Mouse (Mus musculus) lung, embryonic 15.5 days (tissue): Measurements from ENCODE around the gene Adamtsl3. TPM values are rescaled to one million over a fixed set of nuclear protein-coding genes. Genes with fewer than 3 reads are reported as not detected.

Source experiments
- ATAC-seq: fragments of 200-750 bp; cut with Nextera tagmentation; 2 replicates; pipeline ENCODE4 v1.8.0; 2017; ENCODE audit warnings: moderate number of reproducible peaks, borderline replicate concordance; ENCODE audit not compliant: low FRiP score, low TSS enrichment; ENCODE audit errors: extremely low read depth
- H3K27ac ChIP-seq: fragments of 300-500 bp; sonication (generic); 2 replicates; pipeline ENCODE4 v1.5.1; 2015; ENCODE audit warnings: moderate library complexity, mild to moderate bottlenecking, inconsistent platforms
- H3K27me3 ChIP-seq: fragments of 300-500 bp; sonication (generic); 2 replicates; pipeline ENCODE4 v1.6.1; 2015; ENCODE audit warnings: inconsistent platforms
- H3K36me3 ChIP-seq: fragments of 300-500 bp; sonication (generic); 2 replicates; pipeline ENCODE4 v1.6.1; 2015; ENCODE audit warnings: inconsistent platforms
- H3K4me1 ChIP-seq: fragments of 300-500 bp; sonication (generic); 2 replicates; pipeline ENCODE4 v1.6.1; 2015; ENCODE audit warnings: inconsistent platforms
- H3K4me2 ChIP-seq: fragments of 300-500 bp; sonication (generic); 2 replicates; pipeline ENCODE4 v1.6.1; 2015; ENCODE audit warnings: inconsistent platforms, mild to moderate bottlenecking, moderate library complexity
- H3K4me3 ChIP-seq: fragments of 300-500 bp; sonication (generic); 2 replicates; pipeline ENCODE4 v1.5.1; 2015; ENCODE audit warnings: mild to moderate bottlenecking, inconsistent platforms
- H3K9ac ChIP-seq: fragments of 300-500 bp; sonication (generic); 2 replicates; pipeline ENCODE4 v1.6.1; 2015; ENCODE audit warnings: inconsistent platforms
- H3K9me3 ChIP-seq: fragments of 300-500 bp; sonication (generic); 2 replicates; pipeline ENCODE4 v1.6.1; 2016; ENCODE audit warnings: inconsistent platforms
- WGBS: fragments of 180-500 bp; shearing (Covaris S2); methylation state at CpG from one replicate; pipeline ENCODE4 v1.1.7; 2015; 5-methylcytosine and 5-hydroxymethylcytosine counted together
- polyA plus RNA-seq: library from polyadenylated mRNA; unstranded; fragments of >200 nt; fragmentation: Nextera tagmentation; extraction: Ambion mirVana; gene quantifications from 2 replicates; pipeline ENCODE4 v1.2.1, GENCODE M21; 2015

Adamtsl3 gene
- polyA plus RNA-seq, 1 experiment from 2014 or later: 2.1 TPM

DNA sequence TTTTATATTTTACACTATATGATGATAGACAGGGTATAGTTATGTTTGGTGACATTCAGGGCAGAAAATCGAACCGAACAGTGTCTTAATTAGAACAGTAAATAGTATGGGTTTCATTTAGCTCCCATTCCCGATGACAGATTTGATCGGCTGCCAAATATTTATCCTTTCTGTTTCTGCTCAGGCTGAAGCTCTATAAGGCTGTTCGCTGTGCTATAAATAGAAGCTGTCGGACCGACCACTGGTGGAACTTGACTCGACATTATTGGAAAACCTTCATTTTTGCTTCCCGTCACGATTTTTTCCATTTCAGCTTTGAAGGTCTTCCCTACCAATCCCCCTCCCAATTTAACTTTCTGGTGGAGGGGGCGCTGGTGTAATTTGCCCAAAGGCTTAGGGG lies 89.9 kb downstream of the Adamtsl3 start:
- Histone ChIP-seq H3K4me1 (peaks cover 14% of the 10 kb centered on the region), H3K4me3 (no peak overlapping the region), H3K27ac (no peak overlapping the region), H3K9me3 (no peaks in the 10 kb centered on the region), H3K36me3 (no peaks in the 10 kb centered on the region), H3K9ac (no peak overlapping the region), H3K4me2 (peak overlapping the region; percentile 27), H3K27me3 (no peaks in the 10 kb centered on the region)
- 29% methylated on average over 11 of the region's 11 CpGs for WGBS
- no peak for ATAC-seq

DNA sequence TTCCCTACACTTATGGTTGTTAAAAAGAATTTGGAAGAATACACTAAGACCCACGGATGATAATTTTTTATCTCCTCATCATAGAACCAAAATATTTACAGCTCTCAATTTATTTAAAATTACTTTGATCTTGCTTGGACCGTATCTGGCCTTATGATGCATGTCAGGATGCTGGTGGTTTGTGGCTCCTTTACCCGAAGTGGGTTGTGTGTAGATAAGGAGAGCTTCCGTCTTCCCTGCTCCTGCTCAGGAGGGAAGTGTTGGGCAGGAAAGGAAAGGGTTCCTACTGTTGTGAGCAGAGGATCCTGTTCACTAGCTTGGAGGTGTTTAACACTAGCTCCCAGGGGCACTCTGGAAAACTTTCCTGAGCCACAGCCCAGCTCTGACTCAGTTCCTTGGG lies 94.0 kb downstream of the Adamtsl3 start:
- Histone ChIP-seq H3K27ac (no peak overlapping the region), H3K4me3 (no peak overlapping the region), H3K36me3 (no peaks in the 10 kb centered on the region), H3K4me2 (no peak overlapping the region), H3K9ac (no peak overlapping the region), H3K27me3 (no peaks in the 10 kb centered on the region), H3K4me1 (no peaks in the 10 kb centered on the region), H3K9me3 (no peaks in the 10 kb centered on the region)
- 40% methylated on average over 4 of the region's 4 CpGs for WGBS
- no peak for ATAC-seq

DNA sequence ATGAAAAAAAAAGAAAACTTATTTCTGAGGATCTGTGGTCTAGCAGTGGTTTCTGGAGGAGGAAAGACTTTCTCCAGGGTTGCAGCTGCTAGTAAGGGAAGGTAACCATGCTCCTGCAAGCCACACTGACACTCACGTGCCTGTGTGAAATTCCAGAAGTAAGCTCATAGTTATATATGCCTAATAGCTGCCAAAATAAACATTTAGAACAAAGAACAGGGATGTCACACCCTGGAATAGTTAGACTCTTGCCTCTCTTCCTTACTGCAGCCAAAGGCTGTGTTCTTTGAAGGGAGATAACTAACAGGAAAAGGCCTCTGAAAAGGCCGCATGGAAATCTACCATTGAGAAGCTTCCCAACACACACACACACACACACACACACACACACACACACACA lies 96.1 kb downstream of the Adamtsl3 start:
- Histone ChIP-seq H3K4me1 (no peaks in the 10 kb centered on the region), H3K27me3 (no peaks in the 10 kb centered on the region), H3K4me2 (no peak overlapping the region), H3K27ac (no peak overlapping the region), H3K36me3 (no peaks in the 10 kb centered on the region), H3K9me3 (no peaks in the 10 kb centered on the region), H3K9ac (no peak overlapping the region), H3K4me3 (no peak overlapping the region)
- WGBS: 32% methylated on average over 2 of the region's 2 CpGs
- ATAC-seq: no peak

DNA sequence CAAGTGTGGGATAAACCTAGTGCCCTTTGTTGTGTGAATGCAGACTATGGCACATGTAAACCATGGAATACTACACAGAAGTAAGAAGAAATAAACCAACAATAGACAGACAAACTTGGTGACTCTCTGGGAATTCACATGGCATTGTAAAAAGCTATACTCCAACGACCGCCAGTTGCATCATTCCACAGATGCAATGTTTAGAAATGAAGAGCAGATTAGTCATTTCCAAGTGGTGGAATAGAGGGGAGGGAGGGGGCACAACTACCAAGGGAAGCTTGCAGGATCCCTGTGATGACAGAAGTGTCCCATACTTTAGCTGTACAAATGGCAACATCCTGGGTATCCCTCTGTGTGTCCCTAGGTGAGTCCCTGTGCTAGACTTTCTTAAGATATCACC lies 97.7 kb downstream of the Adamtsl3 start:
- no peak overlapping the region for H3K4me2 ChIP-seq
- no peaks in the 10 kb centered on the region for H3K27me3 ChIP-seq
- no peak overlapping the region for H3K9ac ChIP-seq
- no peaks in the 10 kb centered on the region for H3K9me3 ChIP-seq
- H3K4me3 ChIP-seq: no peak overlapping the region
- no peak for ATAC-seq
- H3K36me3 ChIP-seq: no peaks in the 10 kb centered on the region
- H3K27ac ChIP-seq: no peak overlapping the region
- H3K4me1 ChIP-seq: no peaks in the 10 kb centered on the region
- 74% methylated on average over 2 of the region's 2 CpGs for WGBS

DNA sequence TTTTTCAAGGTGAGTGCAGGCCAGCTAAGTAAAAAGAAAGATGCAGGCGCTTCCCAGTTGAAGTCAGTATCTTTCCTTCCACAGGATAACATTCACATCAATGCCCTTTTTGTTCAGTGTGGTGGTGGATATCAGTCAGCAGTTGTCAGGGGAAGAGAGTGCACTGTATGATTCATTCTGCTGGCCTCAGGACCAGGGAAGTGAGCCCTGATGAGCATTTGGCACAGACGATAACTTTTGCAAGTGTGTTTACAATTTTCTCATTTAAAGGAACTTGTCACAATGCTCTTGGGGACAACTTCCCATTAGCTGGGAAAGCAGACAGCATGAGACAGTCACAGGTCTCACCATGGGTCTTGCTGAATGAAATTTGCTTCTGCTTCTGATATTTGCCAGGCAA lies 122.9 kb downstream of the Adamtsl3 start:
- Histone ChIP-seq H3K9me3 (no peaks in the 10 kb centered on the region), H3K4me1 (no peaks in the 10 kb centered on the region), H3K27me3 (no peaks in the 10 kb centered on the region), H3K4me2 (no peak overlapping the region), H3K9ac (no peak overlapping the region), H3K27ac (no peak overlapping the region), H3K4me3 (no peak overlapping the region), H3K36me3 (no peaks in the 10 kb centered on the region)
- ATAC-seq: no peak
- 27% methylated on average over 2 of the region's 2 CpGs for WGBS

DNA sequence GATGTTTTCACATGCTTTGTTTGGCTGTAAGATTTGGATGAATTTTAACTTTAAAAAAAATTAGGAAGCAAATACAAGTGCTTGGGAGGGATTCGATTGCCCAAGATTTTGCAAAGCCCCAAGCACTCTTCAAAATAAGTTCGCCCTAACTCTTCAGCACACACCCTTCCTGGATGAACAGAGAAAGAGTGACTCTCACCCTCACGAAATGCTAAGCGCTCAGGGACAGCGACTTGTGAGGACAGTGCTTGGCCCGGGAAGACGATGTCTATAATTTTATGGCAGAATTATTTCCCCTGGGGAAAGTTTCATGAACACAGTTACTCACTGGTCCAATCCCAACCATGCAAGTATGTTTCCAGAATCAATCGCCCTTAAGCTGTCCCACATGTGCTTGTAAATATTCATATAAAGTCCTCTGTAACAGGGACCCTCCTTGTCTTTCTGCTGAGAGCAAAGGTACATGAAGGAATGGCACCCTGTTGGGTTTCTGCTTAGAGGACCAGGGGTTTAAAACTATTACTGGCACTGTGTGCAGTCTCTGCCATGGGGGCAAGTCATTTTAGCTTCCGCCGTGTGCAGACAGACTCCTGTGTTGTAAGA lies 127.5 kb downstream of the Adamtsl3 start:
- Histone ChIP-seq H3K36me3 (no peaks in the 10 kb centered on the region), H3K9me3 (no peaks in the 10 kb centered on the region), H3K27ac (no peak overlapping the region), H3K27me3 (no peaks in the 10 kb centered on the region), H3K4me3 (no peak overlapping the region), H3K4me1 (no peaks in the 10 kb centered on the region), H3K4me2 (no peak overlapping the region), H3K9ac (no peak overlapping the region)
- 63% methylated on average over 10 of the region's 10 CpGs for WGBS
- ATAC-seq: no peak

DNA sequence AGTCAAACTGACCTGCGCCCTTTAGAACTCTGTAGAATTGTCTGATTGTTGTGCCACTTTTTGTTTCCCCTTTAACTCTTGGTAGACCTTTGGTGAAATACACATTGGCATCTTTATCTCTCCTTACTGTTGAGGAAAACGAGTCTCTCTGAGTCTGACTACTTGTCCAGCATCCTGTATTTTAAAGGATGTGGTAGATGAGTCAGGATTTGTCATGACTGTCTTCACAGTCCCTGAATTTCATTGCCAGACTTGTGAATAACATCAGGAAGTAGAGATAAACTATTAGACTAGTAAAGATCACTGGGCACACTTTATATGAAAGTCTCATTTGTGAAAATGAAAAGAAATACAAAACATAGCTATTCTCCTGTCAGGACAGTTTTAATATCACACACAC lies 128.9 kb downstream of the Adamtsl3 start:
- no peak overlapping the region for H3K4me3 ChIP-seq
- 67% methylated on average over 2 of the region's 2 CpGs for WGBS
- H3K9ac ChIP-seq: no peak overlapping the region
- no peaks in the 10 kb centered on the region for H3K36me3 ChIP-seq
- no peaks in the 10 kb centered on the region for H3K27me3 ChIP-seq
- H3K4me2 ChIP-seq: no peak overlapping the region
- H3K4me1 ChIP-seq: no peaks in the 10 kb centered on the region
- ATAC-seq: no peak
- H3K27ac ChIP-seq: no peak overlapping the region
- H3K9me3 ChIP-seq: no peaks in the 10 kb centered on the region

DNA sequence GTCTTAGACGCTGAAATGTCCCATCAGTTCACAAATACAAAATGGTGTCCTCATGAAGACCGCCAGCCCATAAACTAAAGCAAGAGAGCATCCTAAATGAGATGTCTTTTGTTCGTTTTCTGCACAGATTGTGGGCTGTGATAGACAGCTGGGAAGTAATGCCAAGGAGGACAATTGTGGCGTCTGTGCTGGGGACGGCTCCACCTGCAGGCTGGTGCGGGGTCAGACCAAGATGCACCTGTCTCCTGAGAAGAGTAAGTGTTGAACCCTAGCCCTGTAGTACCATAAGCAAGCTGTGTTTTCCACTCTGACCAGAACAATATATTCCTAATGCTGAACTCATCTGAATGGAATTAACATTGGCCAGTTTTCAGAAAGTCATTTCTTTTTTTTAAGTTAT lies 129.9 kb downstream of the Adamtsl3 start:
- Histone ChIP-seq H3K36me3 (no peaks in the 10 kb centered on the region), H3K4me1 (no peaks in the 10 kb centered on the region), H3K4me2 (no peak overlapping the region), H3K9me3 (no peaks in the 10 kb centered on the region), H3K27ac (no peak overlapping the region), H3K4me3 (no peak overlapping the region), H3K27me3 (no peaks in the 10 kb centered on the region), H3K9ac (no peak overlapping the region)
- no peak for ATAC-seq
- 68% methylated on average over 6 of the region's 6 CpGs for WGBS

DNA sequence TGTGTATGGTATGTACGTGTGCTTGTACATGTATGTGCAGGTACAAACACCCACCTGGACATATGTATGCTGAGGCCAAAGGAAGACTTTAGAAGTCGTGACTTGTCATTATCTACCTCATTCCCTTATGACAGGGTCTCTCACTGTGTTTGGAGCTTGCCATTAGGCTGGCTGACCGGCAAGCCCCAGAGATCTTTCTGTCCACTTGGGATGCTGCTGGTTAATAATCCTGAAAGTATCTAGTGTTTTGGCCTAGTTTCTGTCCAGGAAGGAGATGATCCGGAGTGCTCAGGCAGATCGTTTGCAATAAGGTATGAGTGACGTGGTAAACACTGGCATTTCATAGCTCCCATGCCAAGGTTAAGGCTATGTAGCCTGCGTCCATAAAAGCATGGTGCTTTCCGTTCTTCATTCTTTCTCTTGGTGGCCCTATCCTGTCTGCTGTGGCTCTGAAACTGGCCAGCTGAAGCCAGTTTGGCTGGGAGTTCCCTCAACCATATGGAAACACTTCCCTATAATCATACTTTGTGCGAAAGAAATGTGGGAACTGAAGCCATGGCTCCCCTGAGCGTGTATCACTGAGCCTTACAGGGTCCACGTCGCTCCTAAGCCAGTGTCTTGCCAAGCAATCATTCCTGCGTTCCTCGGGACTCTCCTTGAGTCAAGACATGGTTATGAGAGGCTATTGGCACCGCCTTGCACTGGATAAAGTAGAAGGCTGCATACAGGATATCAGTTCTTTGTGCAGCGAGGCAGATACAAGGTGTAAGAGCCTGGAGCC lies 141.1 kb downstream of the Adamtsl3 start:
- no peak for ATAC-seq
- Histone ChIP-seq H3K4me3 (no peak overlapping the region), H3K27ac (no peak overlapping the region), H3K36me3 (no peaks in the 10 kb centered on the region), H3K9me3 (no peaks in the 10 kb centered on the region), H3K9ac (no peak overlapping the region), H3K4me1 (no peaks in the 10 kb centered on the region), H3K27me3 (no peaks in the 10 kb centered on the region), H3K4me2 (no peak overlapping the region)
- WGBS: 72% methylated on average over 16 of the region's 16 CpGs

DNA sequence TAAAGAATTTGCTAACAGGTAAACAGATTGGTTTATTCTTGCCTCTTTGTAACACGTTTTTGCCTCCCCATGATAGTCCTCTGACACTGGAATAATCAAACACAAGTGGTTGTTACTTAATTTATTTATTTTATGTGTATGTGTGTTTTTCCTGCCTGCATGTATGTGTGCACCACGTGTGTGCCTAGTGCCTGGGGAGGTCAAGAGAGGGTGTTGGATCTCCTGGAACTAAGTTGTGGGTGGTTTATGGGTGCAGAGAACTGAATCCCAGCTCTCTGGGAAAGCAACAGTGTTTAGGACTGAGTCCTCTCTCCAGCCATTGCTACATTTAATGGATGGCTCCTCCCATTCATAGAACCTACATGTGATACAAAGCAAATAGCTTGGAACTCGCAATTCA lies 143.0 kb downstream of the Adamtsl3 start:
- ATAC-seq: no peak
- no peak overlapping the region for H3K4me3 ChIP-seq
- 70% methylated on average over 3 of the region's 3 CpGs for WGBS
- no peak overlapping the region for H3K4me2 ChIP-seq
- no peaks in the 10 kb centered on the region for H3K27me3 ChIP-seq
- H3K9ac ChIP-seq: no peak overlapping the region
- H3K36me3 ChIP-seq: no peaks in the 10 kb centered on the region
- H3K27ac ChIP-seq: no peak overlapping the region
- H3K9me3 ChIP-seq: no peaks in the 10 kb centered on the region
- H3K4me1 ChIP-seq: no peaks in the 10 kb centered on the region

DNA sequence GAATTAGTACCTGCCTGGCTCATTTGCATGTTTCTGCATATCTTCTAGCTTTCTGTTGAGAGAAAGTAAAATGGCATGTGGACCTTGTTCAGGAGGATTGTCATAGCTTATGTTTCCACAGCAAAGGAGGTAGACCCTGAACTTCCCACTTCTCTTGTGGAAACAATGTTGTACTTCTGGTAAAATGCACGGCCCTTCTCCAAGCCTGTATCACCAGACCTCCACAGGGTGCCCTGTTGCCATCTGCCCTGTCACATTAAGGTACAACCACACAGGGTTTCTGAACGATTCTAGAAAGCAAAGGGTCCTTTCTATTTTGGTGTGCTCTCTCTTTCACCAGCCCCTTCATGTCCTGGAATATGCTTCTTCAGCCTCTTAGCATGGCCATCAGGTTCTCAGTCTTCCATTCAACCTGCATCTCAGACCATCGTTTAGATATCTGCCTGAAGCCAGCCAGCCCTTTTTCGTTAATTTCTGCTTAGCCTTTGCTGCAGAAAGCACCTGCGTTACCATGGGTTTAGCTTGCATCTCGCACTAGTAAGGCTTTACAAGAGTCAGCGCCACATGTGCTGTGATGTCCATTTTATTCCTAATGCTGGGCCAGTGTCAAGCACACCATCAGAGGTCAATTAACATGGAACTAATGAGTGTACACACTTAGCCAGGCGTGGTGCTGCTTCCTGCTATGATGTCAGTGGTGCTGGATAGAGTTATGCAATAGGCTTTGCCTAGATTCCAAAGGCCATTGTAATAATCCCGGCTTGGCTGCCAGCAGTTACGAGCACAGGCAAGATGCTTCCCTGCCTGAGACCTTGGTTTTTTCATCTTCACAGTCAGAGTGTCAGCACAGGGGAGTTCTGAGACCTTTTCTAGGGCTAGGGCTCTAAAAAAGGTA lies 143.6 kb downstream of the Adamtsl3 start:
- Histone ChIP-seq H3K9ac (no peak overlapping the region), H3K27ac (no peak overlapping the region), H3K4me3 (no peak overlapping the region), H3K36me3 (no peaks in the 10 kb centered on the region), H3K4me2 (no peak overlapping the region), H3K4me1 (no peaks in the 10 kb centered on the region), H3K9me3 (no peaks in the 10 kb centered on the region), H3K27me3 (no peaks in the 10 kb centered on the region)
- no peak for ATAC-seq
- WGBS: 72% methylated on average over 10 of the region's 10 CpGs

DNA sequence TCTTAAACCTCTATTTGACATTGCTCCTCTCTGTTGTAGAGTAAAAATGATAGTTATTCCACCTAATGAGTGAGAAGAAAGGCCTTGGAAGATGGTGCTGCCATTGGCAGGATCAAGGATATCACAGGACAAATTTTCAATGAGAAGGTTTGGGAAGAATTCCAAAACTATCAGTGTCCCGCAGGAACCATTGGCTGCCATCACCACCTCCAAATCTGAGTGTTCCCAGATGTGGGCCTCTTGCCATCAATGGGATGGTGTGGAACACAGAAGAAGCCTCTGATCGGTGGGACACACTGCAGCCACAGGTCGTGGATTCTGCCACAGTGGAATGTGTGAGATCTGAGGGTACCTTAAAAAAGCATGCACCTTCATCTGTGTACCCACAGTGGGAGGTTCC lies 147.9 kb downstream of the Adamtsl3 start:
- Histone ChIP-seq H3K4me3 (no peak overlapping the region), H3K27me3 (no peaks in the 10 kb centered on the region), H3K9me3 (no peaks in the 10 kb centered on the region), H3K4me2 (no peak overlapping the region), H3K9ac (no peak overlapping the region), H3K4me1 (0 out of 2 replicates have a peak, but pooled peaks cover 3% of the 10 kb centered on the region), H3K27ac (no peak overlapping the region), H3K36me3 (no peaks in the 10 kb centered on the region)
- 70% methylated on average over 3 of the region's 3 CpGs for WGBS
- ATAC-seq: no peak
